Mouse (Mus musculus) intestine, embryonic 16.5 days (tissue): ENCODE data around the gene Pea15a. TPM values are rescaled to one million over a fixed set of nuclear protein-coding genes. Genes with fewer than 3 reads are reported as not detected.

Experiments used
- ATAC-seq: fragments of 200-750 bp; cut with Nextera tagmentation; 2 replicates; pipeline ENCODE4 v1.8.0; 2017; ENCODE audit warnings: moderate TSS enrichment, moderate library complexity
- H3K27ac ChIP-seq: fragments of 300-500 bp; sonication (generic); 2 replicates; pipeline ENCODE4 v1.5.1; 2014; ENCODE audit warnings: mild to moderate bottlenecking, low read length
- H3K27me3 ChIP-seq: fragments of 300-500 bp; sonication (generic); replicated peaks from 2 replicates; pipeline ENCODE4 v1.6.1; 2014; ENCODE audit warnings: low read length, control low read depth, mixed read lengths; ENCODE audit not compliant: control insufficient read depth, insufficient read depth
- H3K36me3 ChIP-seq: fragments of 300-500 bp; sonication (generic); 2 replicates; pipeline ENCODE4 v1.6.1; 2014; ENCODE audit warnings: low read length, control low read depth; ENCODE audit not compliant: control insufficient read depth, insufficient read depth
- H3K4me1 ChIP-seq: fragments of 300-500 bp; sonication (generic); 2 replicates; pipeline ENCODE4 v1.6.1; 2014; ENCODE audit warnings: low read length, control low read depth, mixed read lengths; ENCODE audit not compliant: control insufficient read depth, insufficient read depth
- H3K4me2 ChIP-seq: fragments of 300-500 bp; sonication (generic); 2 replicates; pipeline ENCODE4 v1.6.1; 2014; ENCODE audit warnings: low read depth, low read length, control low read depth
- H3K4me3 ChIP-seq: fragments of 300-500 bp; sonication (generic); 2 replicates; pipeline ENCODE4 v1.5.1; 2014; ENCODE audit warnings: mild to moderate bottlenecking, low read length
- H3K9ac ChIP-seq: fragments of 300-500 bp; sonication (generic); 2 replicates; pipeline ENCODE4 v1.6.1; 2014; ENCODE audit warnings: low read depth, low read length
- H3K9me3 ChIP-seq: fragments of 300-500 bp; sonication (generic); 2 replicates; pipeline ENCODE4 v1.6.1; 2016; ENCODE audit warnings: low read length, control low read depth; ENCODE audit not compliant: control insufficient read depth
- WGBS: fragments of 180-500 bp; shearing (Covaris S2); extraction: QIAGEN DNeasy Blood & Tissue Kit; methylation state at CpG from one replicate; pipeline ENCODE4 v1.1.7; 2014; 5-methylcytosine and 5-hydroxymethylcytosine counted together
- polyA plus RNA-seq: library from polyadenylated mRNA; unstranded; fragments of >200 nt; fragmentation: Nextera tagmentation; extraction: Ambion mirVana; gene quantifications from 2 replicates; pipeline ENCODE4 v1.2.1, GENCODE M21; 2015

Pea15a gene
- polyA plus RNA-seq, 1 experiment from 2014 or later, result 81.3 TPM

DNA sequence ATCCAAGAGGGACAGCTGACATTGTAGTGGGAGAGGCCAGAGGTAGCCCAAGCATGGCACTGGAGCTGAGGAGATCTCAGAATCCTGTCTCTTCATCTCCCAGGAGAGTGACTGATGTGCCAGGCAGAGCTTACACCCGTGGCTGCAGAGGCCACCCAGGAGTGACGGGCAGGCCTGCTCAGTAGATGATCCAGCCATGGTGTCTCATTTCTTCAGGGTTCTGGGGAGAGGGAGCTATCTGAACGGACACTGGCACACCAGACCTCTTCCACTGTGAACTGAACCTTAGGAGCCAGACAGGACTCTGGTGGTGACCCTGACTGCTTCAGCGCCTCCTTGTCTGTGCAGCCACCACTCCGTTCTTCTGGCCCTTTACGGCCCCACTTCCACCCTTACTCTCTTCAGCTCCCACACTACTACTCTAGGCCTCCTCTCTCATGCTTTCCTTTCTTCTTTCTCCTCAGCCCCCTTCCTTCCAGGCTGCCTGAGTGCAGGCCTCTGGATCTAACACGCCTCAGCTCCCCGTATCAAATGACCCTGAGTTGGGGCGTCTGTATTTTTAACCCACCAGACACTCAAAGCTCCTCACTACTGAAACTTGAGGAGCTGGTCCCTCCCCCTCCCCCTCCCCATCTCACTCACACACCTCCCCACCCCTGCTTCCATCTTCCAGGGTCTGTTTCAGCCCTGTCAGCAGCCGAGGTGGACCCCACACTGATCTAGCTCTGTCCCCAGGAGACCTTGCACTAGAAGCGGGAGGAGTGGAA, 14.9 kb upstream of the Pea15a start:
- ATAC-seq, result no peak
- WGBS, result 49% methylated on average over 11 of the region's 11 CpGs

DNA sequence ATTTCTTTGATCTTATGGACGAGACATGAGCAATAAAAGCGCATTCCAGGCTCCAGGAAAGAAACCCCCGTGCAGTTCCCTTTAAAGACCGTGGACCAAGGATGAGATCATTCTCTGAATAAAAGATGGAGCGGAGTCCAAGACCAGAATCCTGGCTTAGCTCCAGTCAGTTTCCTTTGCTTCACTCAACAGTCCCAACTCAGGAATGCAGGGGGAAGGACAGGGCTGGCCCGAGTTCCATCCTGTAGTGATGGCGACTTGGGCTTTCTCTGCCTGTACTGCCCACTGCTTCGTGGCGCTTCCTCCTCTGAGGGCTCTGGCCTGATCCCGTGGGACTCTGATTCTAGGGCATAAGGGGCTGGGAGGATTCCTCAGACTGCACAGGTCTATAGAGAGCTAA, 13.8 kb upstream of the Pea15a start:
- no peak overlapping the region for H3K4me3 ChIP-seq
- H3K4me1 ChIP-seq, result peaks cover 18% of the 10 kb centered on the region
- ATAC-seq, result peak; percentile 70
- peak overlapping the region; percentile 59 for H3K27ac ChIP-seq
- H3K9me3 ChIP-seq, result no peaks in the 10 kb centered on the region
- H3K27me3 ChIP-seq, result no peaks in the 10 kb centered on the region
- no peak overlapping the region for H3K4me2 ChIP-seq
- WGBS, result 32% methylated on average over 10 of the region's 10 CpGs
- no peaks in the 10 kb centered on the region for H3K36me3 ChIP-seq
- H3K9ac ChIP-seq, result no peak overlapping the region

More for the DNA sequence above, 14.9 kb upstream of the Pea15a start:
- Histone ChIP-seq H3K27me3 (no peaks in the 10 kb centered on the region), H3K9me3 (no peaks in the 10 kb centered on the region), H3K4me3 (no peak overlapping the region), H3K4me2 (no peak overlapping the region), H3K36me3 (no peaks in the 10 kb centered on the region), H3K4me1 (peaks cover 18% of the 10 kb centered on the region), H3K9ac (no peak overlapping the region; the same call in 1 of the 2 replicates), H3K27ac (peak overlapping the region; percentile 46)

DNA sequence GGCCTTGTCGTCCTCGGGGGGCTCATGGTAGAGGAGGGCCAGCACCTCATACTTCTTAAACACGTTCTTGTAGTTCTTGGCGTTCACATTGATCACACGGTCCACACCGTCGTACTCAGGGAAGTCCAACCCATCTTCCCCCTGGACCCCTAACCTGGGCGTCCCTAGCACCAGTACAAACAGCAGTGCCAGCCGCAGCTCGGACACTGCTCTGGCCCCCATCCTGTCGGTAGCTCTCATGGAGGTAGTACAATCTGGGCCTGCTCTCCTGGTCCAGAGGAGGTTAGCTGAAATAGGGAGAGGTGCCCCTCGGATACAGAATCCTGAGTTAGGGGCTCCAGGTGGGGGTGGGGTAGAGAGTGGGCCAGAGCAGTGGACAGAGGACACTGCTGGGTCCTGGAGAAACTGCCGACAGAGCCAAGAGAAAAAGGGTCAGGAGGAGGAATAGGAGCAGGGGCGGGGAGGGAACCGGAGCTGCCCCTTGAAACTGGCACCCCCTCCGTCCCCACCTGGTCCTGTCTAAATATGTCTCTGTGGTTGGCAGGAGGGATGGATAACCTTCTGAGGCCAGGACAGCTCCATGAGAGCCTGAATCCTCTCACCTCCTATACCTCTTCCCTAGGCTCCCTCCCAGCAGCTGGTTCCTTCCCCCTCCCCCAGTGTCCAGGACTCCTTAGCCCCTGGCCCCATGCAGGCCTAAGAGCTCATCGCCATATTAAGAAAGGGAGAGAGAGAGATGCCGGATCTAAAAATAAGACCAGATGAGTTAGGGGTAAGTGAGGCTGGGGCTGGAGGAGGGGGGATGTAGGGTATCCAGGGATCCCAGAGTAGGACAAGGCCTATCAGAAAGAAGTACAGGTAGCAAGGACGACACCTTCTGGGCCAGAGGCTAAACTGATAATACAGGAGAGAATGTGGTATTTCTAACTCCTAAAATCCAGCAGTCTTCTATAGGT, 13.1 kb upstream of the Pea15a start, which contains the start of gene Casq1:
Gene Casq1 (minus strand): TSS at position 418 of the 956 bp plus-strand sequence.
- no peaks in the 10 kb centered on the region for H3K36me3 ChIP-seq
- H3K9ac ChIP-seq, result peak within 1 kb of the TSS; percentile 32; the same call in 1 of the 2 replicates
- H3K4me1 ChIP-seq, result peaks cover 18% of the 10 kb centered on the region
- H3K27me3 ChIP-seq, result no peaks in the 10 kb centered on the region
- H3K4me2 ChIP-seq, result no peak within 1 kb of the TSS
- 79% methylated on average over 19 of the region's 19 CpGs for WGBS
- peak within 1 kb of the TSS; percentile 59 for H3K27ac ChIP-seq
- ATAC-seq, result 0 out of 2 replicates have a peak, but pooled peaks have one; percentile 10
- no peaks in the 10 kb centered on the region for H3K9me3 ChIP-seq
- no peak within 1 kb of the TSS for H3K4me3 ChIP-seq

DNA sequence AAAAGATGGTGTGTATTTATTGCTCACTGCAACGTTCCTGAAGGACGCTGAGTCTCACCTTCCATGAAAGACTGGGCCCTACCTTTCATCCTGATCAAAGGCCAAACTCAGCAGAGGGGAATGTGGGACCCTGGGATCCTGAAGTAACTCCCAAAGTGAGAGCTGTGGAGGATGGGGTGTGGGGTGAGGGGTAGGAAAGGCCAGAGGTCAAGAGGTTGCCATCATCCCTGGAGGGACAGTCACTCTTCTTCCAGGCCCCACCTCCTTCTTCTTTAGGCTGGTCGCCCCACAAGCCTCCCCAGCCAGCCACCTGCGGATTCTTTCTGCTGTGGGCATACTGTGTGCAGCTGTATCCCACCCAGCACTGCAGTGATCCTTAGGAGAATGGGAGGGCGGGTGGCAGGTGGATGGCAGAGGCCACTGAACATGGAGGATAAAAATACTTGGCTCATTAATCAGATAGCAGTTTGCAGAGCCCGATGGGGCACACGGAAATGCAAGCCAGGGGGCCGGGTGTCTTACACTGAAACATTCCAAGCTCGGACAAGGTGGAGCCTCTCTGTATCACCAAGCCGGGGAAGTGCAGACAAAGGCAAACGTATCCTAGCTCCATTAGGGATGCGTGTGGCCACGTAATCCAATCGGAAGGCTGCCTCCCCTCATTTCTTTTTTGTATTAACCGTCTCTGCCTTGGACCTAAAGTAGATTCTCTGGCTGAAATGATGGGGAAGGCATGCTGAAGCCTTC, 11.7 kb upstream of the Pea15a start:
- Histone ChIP-seq H3K4me3 (no peak overlapping the region), H3K27ac (no peak overlapping the region), H3K36me3 (no peaks in the 10 kb centered on the region), H3K9ac (no peak overlapping the region), H3K9me3 (no peaks in the 10 kb centered on the region), H3K4me2 (no peak overlapping the region), H3K4me1 (peaks cover 18% of the 10 kb centered on the region), H3K27me3 (no peaks in the 10 kb centered on the region)
- no peak for ATAC-seq
- 58% methylated on average over 15 of the region's 15 CpGs for WGBS

DNA sequence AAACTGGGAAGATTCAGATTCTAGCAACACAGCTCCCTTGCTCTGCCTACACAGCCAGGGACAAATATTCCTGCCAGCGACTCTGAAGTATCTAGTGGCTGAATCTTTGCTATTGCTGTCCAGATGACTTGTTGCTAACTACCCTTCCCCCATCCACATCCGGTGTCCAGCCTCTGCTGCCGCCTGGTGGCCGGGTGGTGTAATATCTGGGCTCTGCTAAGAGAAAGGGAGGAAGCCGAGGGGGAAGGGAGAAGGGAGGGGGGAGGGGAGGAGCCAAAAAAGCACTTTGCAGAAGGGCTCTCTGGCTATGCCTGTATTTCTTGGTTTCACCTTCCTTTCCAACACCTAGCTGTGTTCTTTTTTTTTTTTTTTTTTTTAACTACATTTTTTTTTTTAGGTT, 10.5 kb upstream of the Pea15a start:
- H3K36me3 ChIP-seq, result no peaks in the 10 kb centered on the region
- peak overlapping the region; percentile 72 for H3K27ac ChIP-seq
- peak; percentile 58 for ATAC-seq
- peak overlapping the region; percentile 47 for H3K4me2 ChIP-seq
- H3K9ac ChIP-seq, result peak overlapping the region; percentile 56
- 0% methylated on average over 5 of the region's 5 CpGs for WGBS
- H3K4me3 ChIP-seq, result peak overlapping the region; percentile 22; the same call in 1 of the 2 replicates
- peaks cover 18% of the 10 kb centered on the region for H3K4me1 ChIP-seq
- no peaks in the 10 kb centered on the region for H3K9me3 ChIP-seq
- no peaks in the 10 kb centered on the region for H3K27me3 ChIP-seq

DNA sequence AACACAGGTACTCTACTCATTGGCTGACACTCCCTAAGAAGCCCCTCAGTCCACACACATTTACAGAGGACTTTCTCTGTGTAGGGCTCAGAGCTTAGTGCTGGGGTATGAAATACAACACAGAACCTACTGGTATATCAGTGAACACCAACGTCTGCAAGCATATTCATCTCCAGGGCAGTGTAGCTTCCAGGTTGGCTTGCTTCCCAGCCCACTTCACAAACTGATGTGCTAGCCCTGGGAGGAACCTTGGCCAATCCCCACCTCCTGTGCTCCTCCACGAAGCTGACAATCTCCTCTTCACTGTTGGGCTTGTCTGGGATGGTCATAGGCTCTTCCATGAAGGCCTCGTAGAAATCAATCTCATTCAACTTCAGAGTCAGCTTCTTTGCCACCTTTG, 8.1 kb upstream of the Pea15a start:
- H3K27ac ChIP-seq, result no peak overlapping the region
- H3K4me2 ChIP-seq, result no peak overlapping the region
- ATAC-seq, result no peak
- H3K4me1 ChIP-seq, result peaks cover 11% of the 10 kb centered on the region
- 43% methylated on average over 3 of the region's 3 CpGs for WGBS
- no peak overlapping the region for H3K9ac ChIP-seq
- H3K9me3 ChIP-seq, result no peaks in the 10 kb centered on the region
- H3K27me3 ChIP-seq, result no peaks in the 10 kb centered on the region
- no peak overlapping the region for H3K4me3 ChIP-seq
- no peaks in the 10 kb centered on the region for H3K36me3 ChIP-seq

DNA sequence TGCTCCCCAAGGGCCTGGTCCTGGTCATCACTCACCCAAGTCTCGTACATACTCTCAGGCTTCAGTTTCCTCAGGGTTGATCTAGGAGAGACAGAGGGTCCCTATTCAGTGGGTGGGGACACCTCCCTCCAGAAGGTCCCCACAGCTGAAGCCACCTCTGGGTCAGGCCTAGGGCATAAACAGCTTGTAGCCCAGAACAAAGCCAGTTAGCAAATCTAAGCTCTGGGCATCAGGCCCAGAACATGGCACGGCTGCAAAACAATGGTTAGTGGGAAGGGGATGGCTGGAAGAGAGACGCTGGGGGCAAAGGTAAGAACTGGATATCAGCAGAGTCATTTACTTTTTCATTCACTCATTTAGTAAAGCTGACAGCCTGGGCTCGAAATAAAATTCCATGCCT, 7.2 kb upstream of the Pea15a start:
- Histone ChIP-seq H3K4me2 (no peak overlapping the region), H3K27ac (no peak overlapping the region), H3K9me3 (no peaks in the 10 kb centered on the region), H3K9ac (no peak overlapping the region), H3K36me3 (no peaks in the 10 kb centered on the region), H3K4me1 (peaks cover 8% of the 10 kb centered on the region; the same call in 1 of the 2 replicates), H3K27me3 (no peaks in the 10 kb centered on the region), H3K4me3 (no peak overlapping the region)
- WGBS, result 71% methylated on average over 4 of the region's 4 CpGs
- no peak for ATAC-seq

DNA sequence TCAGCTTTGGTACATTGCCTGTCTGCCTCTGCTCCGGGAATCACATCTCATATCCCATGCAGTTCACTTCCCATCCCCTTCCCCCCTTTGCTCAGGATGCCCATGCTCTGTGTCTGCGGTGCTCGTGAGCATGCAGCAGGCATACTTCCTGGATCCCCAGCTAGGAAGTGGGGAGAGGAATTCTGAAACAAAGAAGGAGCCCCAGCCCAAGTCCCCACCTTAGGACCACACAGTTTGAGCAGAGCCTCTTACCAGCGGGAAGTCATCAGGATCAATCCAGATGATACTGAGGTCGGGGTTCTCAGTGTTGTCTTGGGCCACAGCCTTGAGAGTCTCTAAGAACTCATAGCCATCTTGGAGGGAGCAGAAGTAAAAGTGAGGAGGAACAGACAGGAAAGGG, 6.2 kb upstream of the Pea15a start:
- no peak overlapping the region for H3K27ac ChIP-seq

More for the DNA sequence above, 6.2 kb upstream of the Pea15a start:
- H3K27me3 ChIP-seq, result no peaks in the 10 kb centered on the region
- no peak overlapping the region for H3K9ac ChIP-seq
- 42% methylated on average over 5 of the region's 5 CpGs for WGBS
- H3K4me1 ChIP-seq, result peaks cover 8% of the 10 kb centered on the region; the same call in 1 of the 2 replicates
- no peaks in the 10 kb centered on the region for H3K36me3 ChIP-seq
- no peak overlapping the region for H3K4me2 ChIP-seq
- no peaks in the 10 kb centered on the region for H3K9me3 ChIP-seq
- no peak overlapping the region for H3K4me3 ChIP-seq
- no peak for ATAC-seq
